Mouse (Mus musculus) adrenal gland (tissue): ENCODE measurements around the gene Krt27.

ENCODE experiments used
- intact Hi-C: fragments of 180-260 bp; cut with DNase I; formaldehyde crosslinking; loops from one replicate; pipeline ENCODE4 v1.15.1; 2025

Gene Krt27

DNA sequence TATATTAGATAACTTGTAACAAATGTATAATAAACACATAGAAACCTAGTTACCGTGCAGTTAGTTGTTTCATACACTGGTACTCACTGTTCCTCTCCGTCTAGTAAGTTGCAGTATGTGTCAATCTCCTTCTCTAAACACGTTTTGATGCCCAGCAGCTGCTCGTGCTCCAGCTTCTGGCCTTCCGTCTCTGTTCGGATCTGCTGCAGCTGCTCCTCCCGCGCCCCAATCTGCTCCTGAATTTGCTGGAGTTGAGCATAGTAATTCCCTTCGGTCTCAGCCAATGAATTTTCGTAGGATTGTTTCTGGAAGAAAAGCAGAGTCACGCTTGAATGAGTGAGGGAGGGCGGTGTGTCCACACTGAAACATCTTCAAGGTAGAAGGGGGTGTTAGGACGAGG is 17.5 kb downstream of the Krt27 start:
- intact Hi-C loops = no loop called here

DNA sequence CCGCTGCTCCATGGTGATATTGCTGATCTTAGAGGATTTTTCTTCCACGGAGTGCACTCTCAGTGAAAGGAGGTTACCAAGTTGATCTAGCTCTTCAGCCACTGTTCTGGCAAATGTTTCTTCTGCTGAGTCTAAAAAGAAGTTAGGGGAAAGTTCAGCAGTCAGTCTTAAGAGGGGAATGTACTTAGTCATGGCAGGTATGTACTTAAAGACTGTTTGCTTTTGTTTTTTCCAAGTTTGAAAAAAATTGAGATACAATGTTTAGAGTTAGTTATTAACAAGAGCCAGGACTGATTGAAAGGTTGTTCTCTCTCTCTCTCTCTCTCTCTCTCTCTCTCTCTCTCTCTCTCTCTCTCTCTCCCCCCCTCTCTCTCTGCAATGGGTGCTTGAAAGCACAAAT is 21.2 kb downstream of the Krt27 start:
- intact Hi-C loops = no loop called here

- intact Hi-C loops = no loop called here
These were observed 28.1 kb downstream of the Krt27 start, which contains the start of gene Krt25 for GRCm38 (mm10) chr11:99322851-99323250. TSS of gene Krt25 (minus strand) at chr11:99322951.

GRCm38 (mm10) chr11:99321094-99321493 is 29.8 kb downstream of the Krt27 start:
- intact Hi-C loops = no loop called here

DNA sequence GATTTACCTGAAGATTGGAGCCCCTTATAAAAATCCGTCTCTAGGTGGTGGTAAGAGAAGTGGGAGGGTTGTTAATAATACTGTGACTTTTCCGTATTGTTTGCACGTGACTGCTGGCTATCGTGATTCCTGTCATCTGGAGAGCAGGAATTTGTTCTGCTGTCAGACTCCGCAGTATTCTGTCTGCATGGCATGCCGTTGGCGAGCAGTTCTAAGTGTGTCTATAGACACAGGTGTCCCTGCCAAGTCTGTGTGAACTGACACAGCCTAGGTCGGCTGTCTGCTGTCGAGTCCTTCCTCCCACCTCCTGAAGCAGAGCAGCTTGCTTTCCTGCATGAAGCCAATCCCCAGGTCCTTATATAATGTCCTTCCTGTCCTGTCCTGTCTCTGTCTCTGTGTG is 31.8 kb downstream of the Krt27 start:
- intact Hi-C loops = no loop called here

DNA sequence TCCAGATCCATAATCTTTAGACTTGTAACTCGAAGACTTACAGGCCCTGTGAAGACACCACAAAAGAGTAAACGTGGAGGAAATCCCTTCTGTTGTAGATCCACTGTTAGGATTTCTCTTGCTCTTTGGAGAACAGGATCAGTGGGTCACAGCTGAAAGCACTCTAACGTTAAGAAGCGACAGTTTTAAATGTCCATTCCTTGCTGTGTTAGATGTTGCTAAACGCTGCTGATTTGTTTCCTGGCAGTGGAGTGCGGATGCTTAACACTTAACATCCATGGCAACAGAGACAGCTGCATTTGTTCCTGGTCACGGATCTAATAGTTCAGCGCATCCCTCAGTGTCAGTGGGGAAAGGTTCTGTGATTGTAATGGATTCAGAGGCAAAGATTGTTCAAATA is 34.4 kb downstream of the Krt27 start:
- intact Hi-C loops = no loop called here

GRCm38 (mm10) chr11:99314594-99314993 is 36.3 kb downstream of the Krt27 start:
- intact Hi-C loops = loop anchor here (5.0 kb wide), 1 partner anchor 53 kb away; no protein-coding TSS in a partner anchor

DNA sequence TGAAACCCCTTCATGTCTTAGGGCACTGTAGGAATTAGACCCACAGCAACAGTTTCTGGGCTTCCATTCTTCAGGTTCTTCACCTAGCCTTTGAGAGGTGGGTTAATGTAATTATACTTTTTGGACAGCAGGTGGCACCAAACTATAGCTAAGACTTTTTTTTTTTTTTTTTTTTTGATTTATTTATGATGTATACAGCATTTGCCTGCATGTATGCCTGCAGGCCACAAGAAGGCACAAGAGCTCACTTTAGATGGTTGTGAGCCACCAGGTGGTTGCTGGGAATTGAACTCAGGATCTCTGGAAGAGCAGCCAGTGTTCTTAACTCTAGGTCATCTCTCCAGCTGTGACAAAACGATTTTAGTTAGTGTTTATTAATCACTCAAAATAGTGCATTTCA is 40.0 kb downstream of the Krt27 start:
- intact Hi-C loops = loop anchor here (5.0 kb wide), 1 partner anchor 56 kb away; no protein-coding TSS in a partner anchor

GRCm38 (mm10) chr11:99307579-99307978 is 43.3 kb downstream of the Krt27 start:
- intact Hi-C loops = loop anchor here (5.0 kb wide), 1 partner anchor 115 kb away; no protein-coding TSS in a partner anchor
